Mouse (Mus musculus) C2C12 (cell line): Measurements from ENCODE around the gene Ttc9. TPM values are rescaled to one million over a fixed set of nuclear protein-coding genes. Genes with fewer than 3 reads are reported as not detected.

Experiments used
- H3K27me3 ChIP-seq: one replicate; pipeline ENCODE4 v1.6.1; 2011; ENCODE audit not compliant: control insufficient read depth, insufficient read depth, insufficient read length
- H3K36me3 ChIP-seq: one replicate; pipeline ENCODE4 v1.6.1; 2011; ENCODE audit not compliant: control insufficient read depth, insufficient read depth
- H3K4me3 ChIP-seq: one replicate; pipeline ENCODE4 v1.5.1; 2011; ENCODE audit warnings: mild to moderate bottlenecking, control low read depth; ENCODE audit not compliant: poor library complexity, insufficient read depth, severe bottlenecking
- H3K79me2 ChIP-seq: one replicate; pipeline ENCODE4 v1.6.1; 2011; ENCODE audit not compliant: control insufficient read depth, insufficient read depth
- H3K79me3 ChIP-seq: one replicate; pipeline ENCODE4 v1.6.1; 2011; ENCODE audit warnings: low read depth, control low read depth
- H3ac ChIP-seq: one replicate; pipeline ENCODE3; 2011; ENCODE audit warnings: low read depth; ENCODE audit not compliant: control insufficient read depth, insufficient read length
- CEBPB ChIP-seq: IDR thresholded peaks from one replicate; pipeline ENCODE4 v1.6.1; 2011; ENCODE audit warnings: low read depth, mild to moderate bottlenecking, control low read depth, moderate library complexity
- CTCF ChIP-seq: IDR thresholded peaks from one replicate; pipeline ENCODE4 v1.5.1; 2011; ENCODE audit not compliant: control insufficient read depth, insufficient read depth, insufficient read length
- FOSL1 ChIP-seq: IDR thresholded peaks from one replicate; pipeline ENCODE4 v1.8.0; 2011; ENCODE audit warnings: mild to moderate bottlenecking, low read length; ENCODE audit not compliant: poor library complexity, insufficient read depth, severe bottlenecking
- MAX ChIP-seq: IDR thresholded peaks from one replicate; pipeline ENCODE4 v1.6.1; 2011; ENCODE audit warnings: mild to moderate bottlenecking, control low read depth
- MYOD1 ChIP-seq: IDR thresholded peaks from one replicate; pipeline ENCODE4 v1.6.1; 2011; ENCODE audit warnings: low read depth; ENCODE audit not compliant: control insufficient read depth, insufficient read length
- MYOG ChIP-seq: IDR thresholded peaks from one replicate; pipeline ENCODE4 v1.6.1; 2011; ENCODE audit not compliant: control insufficient read depth, insufficient read length; ENCODE audit errors: extremely low read depth
- USF1 ChIP-seq: IDR thresholded peaks from one replicate; pipeline ENCODE4 v1.6.1; 2011; ENCODE audit warnings: low read depth, mild to moderate bottlenecking, control low read depth, moderate library complexity
- polyA plus RNA-seq: library from polyadenylated mRNA; unstranded; fragments of >200 nt; fragmentation: generic; extraction: Trizol; gene quantifications from one replicate; pipeline ENCODE4 v1.2.1, GENCODE M21; 2012; ENCODE audit warnings: missing spikeins

Ttc9 gene
- polyA plus RNA-seq, 1 experiment: 11.2 TPM

DNA sequence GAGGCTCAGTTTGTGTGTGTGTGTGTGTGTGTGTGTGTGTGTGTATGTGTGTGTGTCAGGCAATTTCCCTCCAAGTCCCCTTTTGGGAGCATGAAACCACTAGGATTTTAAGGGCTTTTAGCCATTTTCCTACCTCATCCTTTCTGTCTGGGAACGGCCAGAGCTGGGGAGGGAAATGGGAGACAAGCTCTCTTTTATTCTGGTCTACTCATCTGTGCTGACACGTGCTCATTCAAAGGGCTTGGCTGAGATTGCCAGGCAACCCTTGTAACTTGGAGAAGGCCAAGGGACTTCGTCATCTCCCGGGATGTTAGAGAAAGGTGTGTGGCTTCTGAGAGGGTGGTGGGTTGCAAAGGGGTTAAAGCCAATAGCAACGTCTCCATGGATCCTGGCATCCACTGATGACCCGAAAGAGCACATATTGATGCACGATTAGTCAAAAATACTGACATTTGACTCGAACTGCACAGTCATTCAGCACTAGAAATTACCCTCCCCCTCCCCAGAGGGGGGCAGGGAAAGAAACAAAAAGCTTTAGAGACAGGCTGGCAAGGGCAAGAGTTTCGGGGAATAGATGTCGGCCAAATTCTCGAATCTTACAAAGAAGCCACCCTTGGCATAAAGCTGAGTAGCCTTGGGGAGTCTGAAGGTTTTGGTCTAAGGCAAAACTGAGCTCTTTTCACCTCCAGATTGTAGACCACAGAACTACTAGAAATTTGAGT lies 11.5 kb downstream of the Ttc9 start:
- H3ac ChIP-seq: no peak overlapping the region
- no peak overlapping the region for H3K4me3 ChIP-seq
- no peaks in the 10 kb centered on the region for H3K79me3 ChIP-seq
- no peak for TF ChIP-seq USF1
- no peak for TF ChIP-seq MYOG
- no peak for TF ChIP-seq FOSL1
- TF ChIP-seq MAX: no peak
- TF ChIP-seq MYOD1: no peak
- TF ChIP-seq CTCF: no peak
- TF ChIP-seq CEBPB: no peak
- no peaks in the 10 kb centered on the region for H3K27me3 ChIP-seq
- no peaks in the 10 kb centered on the region for H3K36me3 ChIP-seq
- H3K79me2 ChIP-seq: no peaks in the 10 kb centered on the region

DNA sequence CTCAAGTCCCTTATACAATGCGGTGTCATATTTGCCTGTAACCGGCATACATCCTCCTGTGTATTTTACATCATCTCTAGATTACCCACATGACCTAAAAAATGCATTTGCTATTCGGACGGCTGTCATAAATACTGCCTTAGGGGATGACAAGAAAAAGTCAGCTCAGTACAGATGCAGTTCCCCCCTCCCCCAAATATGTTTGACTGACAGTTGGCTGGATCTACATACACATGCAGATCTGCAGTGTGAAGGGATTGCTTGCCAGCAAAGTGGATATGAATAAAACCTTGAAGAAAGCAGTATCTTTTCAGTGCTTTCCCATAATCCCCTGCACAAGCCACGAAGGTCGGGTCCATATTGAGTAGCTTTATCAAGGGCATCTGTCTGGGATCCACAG lies 15.8 kb downstream of the Ttc9 start:
- Histone ChIP-seq H3K79me3 (no peaks in the 10 kb centered on the region), H3K36me3 (no peaks in the 10 kb centered on the region), H3K27me3 (no peaks in the 10 kb centered on the region), H3ac (no peak overlapping the region), H3K4me3 (no peak overlapping the region), H3K79me2 (no peaks in the 10 kb centered on the region)
- no peak for TF ChIP-seq MAX
- no peak for TF ChIP-seq CTCF
- no peak for TF ChIP-seq FOSL1
- TF ChIP-seq USF1: no peak
- TF ChIP-seq MYOD1: no peak
- TF ChIP-seq CEBPB: no peak
- TF ChIP-seq MYOG: no peak

DNA sequence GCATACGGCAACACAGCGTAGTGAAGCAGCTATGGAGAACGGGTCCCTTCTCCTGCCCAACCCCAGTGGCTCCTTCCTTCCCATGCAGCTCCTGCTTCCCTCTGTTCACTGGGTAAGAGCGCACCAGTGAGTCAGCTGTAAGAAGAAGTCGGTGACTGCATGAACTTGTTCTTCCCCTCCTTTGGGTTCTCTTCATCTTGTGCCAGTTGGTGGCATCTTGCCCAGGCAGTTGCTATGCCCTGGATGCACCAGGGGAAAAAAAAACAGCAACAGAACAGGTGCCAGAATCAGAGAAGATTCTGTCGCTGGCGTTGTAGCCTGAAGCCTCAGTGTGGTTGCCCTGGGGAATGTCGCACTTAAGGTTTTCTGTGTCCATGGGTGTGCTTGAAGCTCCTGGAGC lies 22.3 kb downstream of the Ttc9 start:
- no peak overlapping the region for H3ac ChIP-seq
- TF ChIP-seq USF1 (no peak), CEBPB (no peak), MAX (no peak), CTCF (no peak), MYOG (no peak), FOSL1 (no peak)
- H3K79me3 ChIP-seq: no peaks in the 10 kb centered on the region

DNA sequence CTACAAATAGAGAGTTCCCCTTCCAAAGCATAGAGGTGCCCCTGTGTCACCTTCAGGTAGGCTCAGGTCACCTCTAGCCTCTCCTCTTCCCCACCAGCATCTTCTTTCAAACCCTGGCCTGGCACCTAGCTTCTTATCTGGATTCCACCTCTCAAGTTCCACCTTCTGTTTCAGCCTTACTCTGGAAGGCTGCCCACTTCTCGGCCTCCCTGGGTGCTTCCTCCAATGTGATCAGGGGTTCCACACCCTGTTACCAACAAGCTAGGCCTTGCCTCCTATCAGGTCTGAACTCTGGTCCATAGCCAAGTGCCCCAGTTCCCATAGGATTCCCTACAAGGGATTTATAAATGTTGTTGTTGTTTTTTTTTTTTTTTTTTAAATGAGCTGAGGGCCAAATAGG lies 26.3 kb downstream of the Ttc9 start:
- Histone ChIP-seq H3K4me3 (no peak overlapping the region), H3ac (no peak overlapping the region), H3K79me3 (no peaks in the 10 kb centered on the region), H3K36me3 (no peaks in the 10 kb centered on the region), H3K27me3 (no peaks in the 10 kb centered on the region), H3K79me2 (no peaks in the 10 kb centered on the region)
- TF ChIP-seq MYOD1 (no peak), CEBPB (no peak), FOSL1 (no peak), MAX (no peak), CTCF (no peak), MYOG (no peak), USF1 (no peak)

More for the DNA sequence above, 22.3 kb downstream of the Ttc9 start:
- no peaks in the 10 kb centered on the region for H3K27me3 ChIP-seq
- no peak overlapping the region for H3K4me3 ChIP-seq
- no peaks in the 10 kb centered on the region for H3K36me3 ChIP-seq
- H3K79me2 ChIP-seq: no peaks in the 10 kb centered on the region

DNA sequence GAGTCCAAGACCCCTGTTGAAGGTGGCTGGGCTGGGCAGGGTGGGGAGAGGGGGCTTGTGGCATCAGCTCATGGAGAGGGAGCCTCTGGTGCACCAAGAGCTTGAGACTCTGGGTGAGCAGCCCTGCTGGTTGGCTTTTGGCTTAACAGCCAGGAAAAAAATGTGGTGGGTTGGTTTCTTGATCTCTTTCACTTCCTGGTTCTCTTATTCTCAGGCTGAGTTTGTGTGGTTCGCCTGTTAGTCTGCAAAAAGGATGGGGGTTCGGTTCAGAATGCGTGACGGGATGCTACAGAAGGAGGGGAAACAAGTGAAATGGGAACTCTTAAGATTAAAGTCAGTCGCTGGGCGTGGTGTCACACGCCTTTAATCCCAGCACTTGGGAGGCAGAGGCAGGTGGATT lies 27.0 kb downstream of the Ttc9 start:
- no peaks in the 10 kb centered on the region for H3K27me3 ChIP-seq
- no peak overlapping the region for H3K4me3 ChIP-seq
- no peaks in the 10 kb centered on the region for H3K79me3 ChIP-seq
- no peak overlapping the region for H3ac ChIP-seq
- no peaks in the 10 kb centered on the region for H3K36me3 ChIP-seq
- no peak for TF ChIP-seq MYOD1
- no peak for TF ChIP-seq CEBPB
- TF ChIP-seq MAX: no peak
- no peak for TF ChIP-seq MYOG
- no peak for TF ChIP-seq CTCF
- TF ChIP-seq FOSL1: no peak
- no peak for TF ChIP-seq USF1
- H3K79me2 ChIP-seq: no peaks in the 10 kb centered on the region

DNA sequence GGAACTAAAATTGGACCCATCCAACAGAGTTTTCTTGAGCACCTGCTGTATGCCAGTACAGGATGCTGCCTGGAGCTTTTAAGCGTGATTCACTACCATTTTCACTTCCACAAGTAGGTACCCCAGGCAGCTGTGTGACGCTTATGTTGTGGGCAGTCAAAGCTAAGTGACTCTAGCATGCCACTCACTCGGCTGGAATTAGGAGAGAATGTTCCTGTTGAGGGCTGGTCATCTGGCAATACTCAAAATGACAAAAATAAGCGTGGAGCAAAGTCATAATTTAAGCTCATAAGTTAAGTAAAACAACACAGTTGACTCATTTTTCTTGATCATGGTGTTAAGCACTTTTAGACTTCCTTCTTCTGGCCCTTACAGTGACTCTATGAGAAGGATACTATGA lies 31.0 kb downstream of the Ttc9 start:
- no peak for TF ChIP-seq MAX
- TF ChIP-seq CTCF: no peak
- TF ChIP-seq CEBPB: no peak
- TF ChIP-seq MYOG: no peak
- TF ChIP-seq USF1: no peak
- TF ChIP-seq FOSL1: no peak
- no peak for TF ChIP-seq MYOD1
- Histone ChIP-seq H3K79me2 (no peaks in the 10 kb centered on the region), H3K36me3 (no peaks in the 10 kb centered on the region), H3K79me3 (no peaks in the 10 kb centered on the region), H3K27me3 (no peaks in the 10 kb centered on the region), H3K4me3 (no peak overlapping the region), H3ac (no peak overlapping the region)
